Mouse (Mus musculus) thymus, adult 2 months (tissue): ENCODE measurements around the gene Ppm1n.

Source experiments
- CTCF ChIP-seq: fragments of 200-500 bp; IDR thresholded peaks from 2 replicates; pipeline ENCODE4 v1.5.1; 2012; ENCODE audit warnings: mild to moderate bottlenecking, control low read depth, low read length, moderate library complexity, borderline replicate concordance; ENCODE audit not compliant: control insufficient read depth, poor library complexity, insufficient read depth; ENCODE audit errors: extremely low read depth
- POLR2A ChIP-seq: fragments of 200-500 bp; IDR thresholded peaks from 2 replicates; pipeline ENCODE4 v1.6.1; 2012; ENCODE audit warnings: mild to moderate bottlenecking, low read length, control low read depth, moderate library complexity; ENCODE audit not compliant: control insufficient read depth, poor library complexity, insufficient read depth; ENCODE audit errors: extremely low read depth

DNA sequence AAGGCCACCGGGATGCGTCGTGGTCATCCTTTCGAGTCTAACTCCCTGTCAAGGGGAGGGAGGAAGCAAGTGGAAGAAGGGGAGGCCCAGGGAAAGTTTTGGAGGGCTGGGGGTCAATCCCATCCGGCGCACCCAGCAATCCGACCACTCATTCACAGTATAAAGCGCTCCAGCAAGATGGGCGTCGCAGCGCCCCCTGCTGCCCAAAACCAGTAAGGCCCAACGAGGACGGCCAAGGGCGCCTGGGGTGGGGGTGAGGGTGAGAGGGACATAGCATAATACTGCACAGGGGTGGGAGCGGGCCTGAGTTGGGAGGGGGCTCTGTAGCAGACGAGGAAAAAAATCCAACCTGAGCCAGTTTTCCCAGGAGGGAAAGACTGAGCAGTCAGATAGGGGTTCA, 23.9 kb upstream of the Ppm1n start:
- TF ChIP-seq CTCF (peak; percentile 91), POLR2A (no peak)
